Mouse (Mus musculus) CH12.LX (cell line): ENCODE data around the gene Pax1.

Experiments
- CHD2 ChIP-seq: IDR thresholded peaks from 2 replicates; pipeline ENCODE4 v1.6.1; 2011; ENCODE audit warnings: low read length, improper control_type of control experiment
- CTCF ChIP-seq, 2 experiments: IDR thresholded peaks in 1 of 2; conservative IDR thresholded peaks in 1 of 2; 2 replicates each; pipeline ENCODE4 v1.5.1; 2011 to 2012; ENCODE audit warnings: low read depth in 2 of 2, low read length in 2 of 2, improper control_type of control experiment in 1 of 2, inconsistent platforms in 1 of 2, mild to moderate bottlenecking in 1 of 2, moderate library complexity in 1 of 2
- ELF1 ChIP-seq: IDR thresholded peaks from 2 replicates; pipeline ENCODE4 v1.6.1; 2014; ENCODE audit warnings: low read depth, mild to moderate bottlenecking, inconsistent platforms, low read length, improper control_type of control experiment
- EP300 ChIP-seq: IDR thresholded peaks from 2 replicates; pipeline ENCODE4 v1.6.1; 2011; ENCODE audit warnings: low read length, improper control_type of control experiment
- MAFK ChIP-seq: IDR thresholded peaks from 2 replicates; pipeline ENCODE4 v1.6.1; 2011; ENCODE audit warnings: low read length, improper control_type of control experiment; ENCODE audit not compliant: insufficient replicate concordance
- MAZ ChIP-seq: IDR thresholded peaks from 2 replicates; pipeline ENCODE4 v1.6.1; 2012; ENCODE audit warnings: low read depth, mild to moderate bottlenecking, inconsistent platforms, low read length, improper control_type of control experiment, moderate library complexity
- ZC3H11A ChIP-seq: IDR thresholded peaks from 2 replicates; pipeline ENCODE4 v1.6.1; 2012; ENCODE audit warnings: low read depth, mild to moderate bottlenecking, inconsistent platforms, low read length, improper control_type of control experiment

GRCm38 (mm10) chr2:147362316-147362715, 591 bp downstream of the Pax1 start:
- peak in 1 of 2 experiments; percentile 57; a peak in 2 of 4 replicates for TF ChIP-seq CTCF (conservative IDR thresholded peaks at IDR 0.05 in 1 of 2, IDR thresholded peaks at IDR 0.05 in 1 of 2; ENCODE audit: low read depth in 2 of 2, low read length in 2 of 2)
- TF ChIP-seq ZC3H11A = no peak
- no peak for TF ChIP-seq ELF1
- TF ChIP-seq EP300 = no peak
- TF ChIP-seq CHD2 = no peak
- no peak for TF ChIP-seq MAZ
- TF ChIP-seq MAFK = no peak
